Mouse (Mus musculus) forelimb bud, embryonic 11.5 days (tissue): ENCODE results near the gene Sf3b6.
A peak's percentile ranks its signal among the peaks of the same experiment; 100 is the strongest.

Experiments
- DNase-seq: peaks from one replicate; pipeline ENCODE4 v3.0.0-alpha.2; 2012; ENCODE audit warnings: low read depth, low spot score

Sf3b6 gene

GRCm38 (mm10) chr12:4840741-4841140 is 23.4 kb downstream of the Sf3b6 start:
- no peak for DNase-seq

- peak; percentile 68 for DNase-seq
These were observed 24.1 kb downstream of the Sf3b6 start, which contains the start of gene Fkbp1b for GRCm38 (mm10) chr12:4841392-4841887. Gene Fkbp1b, minus strand, starts transcription at chr12:4841591.

- no peak for DNase-seq
These were observed 25.1 kb downstream of the Sf3b6 start for GRCm38 (mm10) chr12:4842456-4842855.

- peak; percentile 92 for DNase-seq
These were observed 25.7 kb downstream of the Sf3b6 start, which contains the start of gene Wdcp for GRCm38 (mm10) chr12:4842890-4843597. Gene Wdcp, plus strand, starts transcription at chr12:4843303.

GRCm38 (mm10) chr12:4843741-4844140 is 26.4 kb downstream of the Sf3b6 start:
- peak; percentile 35 for DNase-seq

GRCm38 (mm10) chr12:4856160-4856559 is 38.8 kb downstream of the Sf3b6 start:
- no peak for DNase-seq

- no peak for DNase-seq
These were observed 39.5 kb downstream of the Sf3b6 start for GRCm38 (mm10) chr12:4856834-4857233.

GRCm38 (mm10) chr12:4859241-4859914 is 42.0 kb downstream of the Sf3b6 start:
- DNase-seq, result no peak

GRCm38 (mm10) chr12:4862672-4863071 is 45.3 kb downstream of the Sf3b6 start:
- no peak for DNase-seq

- DNase-seq, result no peak
These were observed 46.5 kb downstream of the Sf3b6 start for GRCm38 (mm10) chr12:4863654-4864337.

- no peak for DNase-seq
These were observed 47.0 kb downstream of the Sf3b6 start for GRCm38 (mm10) chr12:4864338-4864690.

- DNase-seq, result no peak
These were observed 51.6 kb downstream of the Sf3b6 start for GRCm38 (mm10) chr12:4868924-4869323.

GRCm38 (mm10) chr12:4871260-4871659 is 53.9 kb downstream of the Sf3b6 start:
- no peak for DNase-seq

- DNase-seq, result no peak
These were observed 54.9 kb downstream of the Sf3b6 start for GRCm38 (mm10) chr12:4872273-4872672.

GRCm38 (mm10) chr12:4872983-4873477 is 55.7 kb downstream of the Sf3b6 start:
- DNase-seq, result no peak

- DNase-seq, result no peak
These were observed 56.2 kb downstream of the Sf3b6 start for GRCm38 (mm10) chr12:4873531-4873930.

- DNase-seq, result peak; percentile 60
These were observed 57.0 kb downstream of the Sf3b6 start, which contains the start of gene Mfsd2b for GRCm38 (mm10) chr12:4874161-4874927. Gene Mfsd2b, minus strand, starts transcription at chr12:4874359.

- no peak for DNase-seq
These were observed 58.3 kb downstream of the Sf3b6 start for GRCm38 (mm10) chr12:4875623-4876022.
